Mouse (Mus musculus): ENCODE results near the gene Atp2b4. TPM values are rescaled to one million over a fixed set of nuclear protein-coding genes. Genes with fewer than 3 reads are reported as not detected.

The Atp2b4 gene
- total RNA-seq, 2 experiments from 2014 or later, result 34.4 to 38.8 TPM

GRCm38 (mm10) chr1:133661203-133661933 lies 139.5 kb downstream of the Atp2b4 start, which contains the start of gene Gm38394:
Gene Gm38394, minus strand, starts transcription at chr1:133661318.
- DNase-seq, result peak; percentile 95
- intact Hi-C loops (cut with DNase I), result no loop called here

- peak; percentile 83 to 88 for DNase-seq
Observed at GRCm38 (mm10) chr1:133660466-133661202, 140.2 kb downstream of the Atp2b4 start, which contains the start of gene Zbed6. Gene Zbed6, minus strand, starts transcription at chr1:133660885.

GRCm38 (mm10) chr1:133658878-133659277 lies 142.0 kb downstream of the Atp2b4 start:
- peak in 1 of 2 experiments; percentile 24 for DNase-seq
- intact Hi-C loops (cut with DNase I), result no loop called here

More at GRCm38 (mm10) chr1:133660466-133661202, 140.2 kb downstream of the Atp2b4 start, which contains the start of gene Zbed6:
- intact Hi-C loops (cut with DNase I), result no loop called here

GRCm38 (mm10) chr1:133656811-133657210 lies 144.0 kb downstream of the Atp2b4 start:
- no peak for DNase-seq
- intact Hi-C loops (cut with DNase I), result no loop called here

GRCm38 (mm10) chr1:133653033-133653432 lies 147.8 kb downstream of the Atp2b4 start:
- no peak for DNase-seq
- intact Hi-C loops (cut with DNase I), result no loop called here

- no peak for DNase-seq
- intact Hi-C loops (cut with DNase I), result no loop called here
Observed at GRCm38 (mm10) chr1:133650288-133651055, 150.4 kb downstream of the Atp2b4 start.

Small RNA genes within 50 kb of the gene (microRNA-seq; reads per million reads assigned to microRNA genes)
- 0 to 0.47 reads per million in 2 experiments for gene Mir6903

Other genes starting within 250 kb of the Atp2b4 start
- 100 to 1,000 TPM; 101 to 123 TPM for gene Snrpe, start 190.8 kb downstream of the Atp2b4 start, total RNA-seq (2021)
- 10 to 100 TPM; 11.0 to 11.5 TPM for gene Zbed6, start 140.2 kb downstream of the Atp2b4 start, total RNA-seq (2021)
- 10 to 100 TPM; 31.8 to 34.6 TPM for gene Gm38394, start 139.7 kb downstream of the Atp2b4 start, total RNA-seq (2021)
- under 1 TPM; 0.17 to 0.36 TPM for gene Lax1, start 110.9 kb downstream of the Atp2b4 start, total RNA-seq (2021)
- under 1 TPM; 0.35 to 0.67 TPM for gene Optc, start 107.0 kb upstream of the Atp2b4 start, total RNA-seq (2021)
- 10 to 100 TPM; 27.2 TPM for gene Prelp, start 120.4 kb upstream of the Atp2b4 start, total RNA-seq (2021)
- 10 to 100 TPM; 18.1 to 25.8 TPM for gene Fmod, start 236.2 kb upstream of the Atp2b4 start, total RNA-seq (2021)

All from heart, postnatal 10 days (tissue).